Mouse (Mus musculus) bone marrow, adult 2 months (tissue): Measurements from ENCODE around the gene Nipsnap3a. TPM values are rescaled to one million over a fixed set of nuclear protein-coding genes. Genes with fewer than 3 reads are reported as not detected.

Source experiments
- H3K27ac ChIP-seq: fragments of 200-500 bp; 2 replicates; pipeline ENCODE4 v1.5.1; 2012; ENCODE audit warnings: low read depth, mild to moderate bottlenecking, control low read depth, inconsistent platforms, low read length; ENCODE audit not compliant: control insufficient read depth, poor library complexity, insufficient read depth
- H3K4me1 ChIP-seq: fragments of 200-500 bp; 2 replicates; pipeline ENCODE4 v1.6.1; 2011; ENCODE audit warnings: low read length; ENCODE audit not compliant: control insufficient read depth, insufficient read depth
- H3K4me3 ChIP-seq: fragments of 200-500 bp; replicated peaks from 2 replicates; pipeline ENCODE3; 2011; ENCODE audit warnings: mild to moderate bottlenecking, low read depth, low read length, control low read depth; ENCODE audit not compliant: control insufficient read depth
- CTCF ChIP-seq: fragments of 200-500 bp; IDR thresholded peaks from 2 replicates; pipeline ENCODE4 v1.5.1; 2011; ENCODE audit warnings: low read length, control low read depth; ENCODE audit not compliant: control insufficient read depth, insufficient read depth
- POLR2A ChIP-seq: fragments of 200-500 bp; IDR thresholded peaks from 2 replicates; pipeline ENCODE4 v1.6.1; 2011; ENCODE audit warnings: low read depth, mild to moderate bottlenecking, control low read depth, low read length, borderline replicate concordance; ENCODE audit not compliant: control insufficient read depth
- WGBS: fragments of 180-500 bp; shearing (Covaris S2); methylation state at CpG from one replicate; pipeline ENCODE4 v1.1.7; 2018; 5-methylcytosine and 5-hydroxymethylcytosine counted together
- polyA plus RNA-seq: library from polyadenylated mRNA; stranded (reverse); fragments of >200 nt; gene quantifications from 2 replicates; pipeline ENCODE4 v1.2.4, GENCODE M21; 2011; ENCODE audit warnings: low replicate concordance; ENCODE audit not compliant: missing spikeins, insufficient read depth, insufficient read length

Nipsnap3a gene
- polyA plus RNA-seq, 1 experiment: not detected

DNA sequence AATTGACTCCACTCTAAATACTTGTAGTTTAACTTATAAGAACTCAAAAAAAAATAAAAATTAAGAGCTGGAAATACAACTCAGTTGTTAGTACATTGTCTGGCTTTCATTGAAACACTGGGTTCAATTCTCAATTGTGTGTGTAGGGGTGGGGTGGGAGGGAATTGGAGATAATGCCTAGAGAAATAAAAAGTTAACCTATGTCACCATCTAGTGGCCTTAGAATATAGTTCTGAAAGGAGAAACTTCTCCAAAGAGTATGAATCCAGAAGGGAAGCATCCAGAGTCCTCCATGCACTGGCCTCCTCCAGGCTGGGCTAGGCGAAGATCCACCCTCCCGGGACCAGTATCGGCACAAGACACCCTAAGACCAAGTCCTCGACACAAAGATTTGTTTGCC lies 20.1 kb downstream of the Nipsnap3a start:
- Histone ChIP-seq H3K27ac (no peak overlapping the region), H3K4me1 (no peaks in the 10 kb centered on the region), H3K4me3 (no peak overlapping the region)
- 72% methylated on average over 4 of the region's 4 CpGs for WGBS
- TF ChIP-seq POLR2A: no peak
- TF ChIP-seq CTCF: no peak

DNA sequence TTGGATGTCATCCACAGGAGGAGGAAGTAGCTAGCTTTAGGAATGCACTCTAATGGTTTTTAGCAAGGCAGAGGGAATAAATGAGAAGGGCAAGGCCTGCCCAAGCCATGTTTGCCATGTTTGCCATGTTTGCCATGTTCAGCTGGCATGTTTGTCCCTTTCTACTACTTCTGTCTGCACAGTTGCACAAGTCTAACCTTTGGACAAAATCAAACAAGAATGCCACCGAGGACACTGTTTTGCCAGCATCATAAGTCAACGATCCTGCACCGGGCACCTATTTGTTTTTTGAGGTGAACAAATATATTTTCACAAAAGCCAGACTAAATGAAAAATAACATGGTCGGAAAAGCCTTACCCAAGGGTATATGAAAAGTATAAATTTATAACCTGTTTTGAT lies 20.8 kb downstream of the Nipsnap3a start:
- TF ChIP-seq CTCF (no peak), POLR2A (no peak)
- 88% methylated on average over 4 of the region's 4 CpGs for WGBS

DNA sequence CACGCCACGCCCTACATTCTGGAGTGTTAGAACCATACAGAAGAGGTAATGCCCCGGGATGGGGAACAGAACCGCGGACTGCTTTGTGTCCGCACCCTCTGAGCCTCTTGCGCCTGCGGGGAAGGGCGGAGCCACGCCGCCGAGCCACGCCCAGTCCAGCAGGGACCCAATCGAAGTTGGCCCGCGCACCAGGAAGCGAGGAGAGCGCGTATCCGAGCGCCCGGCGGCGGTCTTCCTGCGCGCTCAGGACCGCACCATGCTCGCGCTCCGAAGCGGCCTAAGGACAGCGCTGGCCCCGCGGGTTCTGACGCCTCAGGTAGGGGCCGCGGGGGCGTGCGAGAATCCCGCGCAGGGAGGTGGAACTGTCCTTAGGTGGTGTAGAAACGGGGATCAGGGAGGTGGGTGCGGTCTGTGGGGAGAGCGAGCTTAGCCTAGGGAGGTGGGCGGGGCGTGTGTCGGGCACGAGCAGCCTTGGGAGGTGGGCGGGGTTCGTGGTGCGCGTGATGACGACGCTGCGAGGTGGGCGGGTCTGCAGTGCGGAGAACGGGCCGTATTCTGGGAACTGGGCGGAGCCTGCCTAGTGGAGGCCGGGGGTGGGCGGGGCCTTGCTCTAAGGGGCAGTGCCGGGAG lies 22.8 kb downstream of the Nipsnap3a start, which contains the start of gene Nipsnap3b:
TSS of gene Nipsnap3b (plus strand) at position 149 of the 630 bp plus-strand sequence.
- H3K4me1 ChIP-seq: no peaks in the 10 kb centered on the region
- H3K27ac ChIP-seq: peak within 1 kb of the TSS; percentile 82
- peak within 1 kb of the TSS; percentile 90 for H3K4me3 ChIP-seq
- under 1% methylated on average over 63 of the region's 63 CpGs for WGBS
- TF ChIP-seq CTCF (no peak), POLR2A (peak; percentile 65; the same call in 1 of the 2 replicates)

More for the DNA sequence above, 20.8 kb downstream of the Nipsnap3a start:
- Histone ChIP-seq H3K4me1 (no peaks in the 10 kb centered on the region), H3K27ac (no peak overlapping the region), H3K4me3 (no peak overlapping the region)

DNA sequence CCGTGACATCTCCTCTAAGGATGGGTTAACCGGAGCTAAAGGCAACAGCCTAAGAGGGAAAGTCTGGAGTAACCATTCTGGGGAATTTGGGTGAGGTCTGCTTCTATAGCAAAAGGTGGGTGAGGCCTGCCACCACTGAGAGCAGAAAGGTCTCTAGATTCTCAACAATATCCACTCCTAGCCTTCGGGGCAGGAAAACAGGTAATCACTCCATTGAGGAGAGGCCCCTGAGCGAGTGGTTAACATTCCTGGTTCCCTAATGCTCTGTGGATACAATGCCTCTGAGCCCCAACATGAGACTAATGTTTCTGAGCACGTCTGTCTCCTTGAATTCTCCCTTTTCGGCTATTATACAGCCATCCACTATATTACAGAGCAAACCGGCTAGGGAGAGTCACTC lies 25.3 kb downstream of the Nipsnap3a start:
- TF ChIP-seq POLR2A (no peak), CTCF (no peak)
- H3K27ac ChIP-seq: no peak overlapping the region
- H3K4me3 ChIP-seq: no peak overlapping the region
- no peaks in the 10 kb centered on the region for H3K4me1 ChIP-seq
- 89% methylated on average over 7 of the region's 7 CpGs for WGBS

DNA sequence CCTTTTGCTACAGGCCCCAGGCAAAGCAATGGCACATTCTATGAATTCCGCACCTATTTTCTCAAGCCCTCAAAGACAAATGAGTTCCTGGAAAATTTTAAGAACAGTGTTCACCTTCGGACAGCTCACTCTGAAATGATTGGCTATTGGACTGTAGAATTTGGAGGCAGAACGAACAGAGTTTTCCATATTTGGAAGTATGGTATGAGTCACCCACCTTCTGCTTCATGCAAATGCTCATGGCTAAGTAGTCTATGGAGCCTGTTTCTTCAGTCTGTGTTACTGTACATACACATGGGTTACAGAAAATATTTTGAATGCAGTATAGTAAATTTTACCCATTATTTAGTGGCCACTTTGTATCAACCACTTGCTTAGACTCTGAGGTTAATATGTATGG lies 26.0 kb downstream of the Nipsnap3a start:
- Histone ChIP-seq H3K27ac (no peak overlapping the region), H3K4me1 (no peaks in the 10 kb centered on the region), H3K4me3 (no peak overlapping the region)
- TF ChIP-seq POLR2A (no peak), CTCF (no peak)
- 84% methylated on average over 3 of the region's 3 CpGs for WGBS

DNA sequence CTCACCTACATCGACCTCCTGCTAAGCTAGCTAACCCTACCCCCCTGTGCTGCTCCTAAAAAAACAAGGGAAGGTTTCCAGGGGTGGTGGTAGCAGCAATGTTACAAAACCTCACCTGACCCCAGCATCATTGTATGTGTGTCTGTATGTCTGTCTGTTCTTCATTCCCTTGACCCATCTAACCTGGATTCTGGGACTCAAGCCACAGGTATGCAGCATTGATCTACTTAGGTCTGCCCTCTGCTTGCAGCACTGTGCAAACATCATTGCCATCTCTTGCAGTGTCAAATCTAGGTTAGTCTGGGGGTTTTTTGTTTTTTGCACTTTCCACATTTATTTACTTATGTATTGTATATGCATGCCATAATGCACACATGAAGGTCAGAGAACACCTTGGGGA lies 29.3 kb downstream of the Nipsnap3a start:
- H3K4me3 ChIP-seq: no peak overlapping the region
- WGBS: 79% methylated on average over 1 of the region's 1 CpGs
- no peaks in the 10 kb centered on the region for H3K4me1 ChIP-seq
- no peak overlapping the region for H3K27ac ChIP-seq
- no peak for TF ChIP-seq POLR2A
- TF ChIP-seq CTCF: no peak

DNA sequence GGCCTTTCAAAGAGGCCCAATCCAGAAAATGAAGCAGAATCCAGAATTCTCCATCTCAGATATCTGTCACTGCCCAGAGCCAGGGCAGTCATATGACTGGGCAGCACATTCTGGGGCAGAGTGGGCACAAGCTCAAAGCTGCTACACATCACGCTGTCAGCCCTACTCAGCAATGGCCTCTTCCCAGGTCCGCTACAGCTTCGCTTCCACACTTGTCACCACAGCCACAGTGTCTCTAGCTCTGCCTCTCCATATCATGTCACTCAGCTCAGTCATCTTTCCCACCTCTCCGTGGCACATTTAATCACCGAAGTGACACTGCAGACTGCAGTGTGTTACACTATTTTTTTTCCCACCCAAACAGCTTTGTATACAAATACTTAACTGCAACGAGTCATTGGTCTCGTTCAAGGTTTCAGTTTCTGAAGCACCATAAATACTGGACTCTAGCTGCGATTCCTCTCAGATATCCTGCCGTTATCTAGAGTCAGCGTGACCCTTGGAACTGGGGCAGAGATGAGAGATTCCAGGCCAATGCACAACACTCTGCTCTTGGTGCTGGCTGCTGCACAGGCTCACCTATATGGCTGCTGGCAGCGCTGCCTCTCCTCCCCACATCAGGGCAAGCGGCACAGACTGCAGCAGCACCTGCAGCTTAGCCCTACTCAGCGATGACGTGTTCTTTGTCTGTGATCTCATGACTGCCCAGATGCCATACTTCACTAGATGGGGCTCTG lies 34.3 kb downstream of the Nipsnap3a start:
- no peaks in the 10 kb centered on the region for H3K4me1 ChIP-seq
- TF ChIP-seq CTCF: no peak
- no peak for TF ChIP-seq POLR2A
- no peak overlapping the region for H3K27ac ChIP-seq
- 90% methylated on average over 14 of the region's 14 CpGs for WGBS
- H3K4me3 ChIP-seq: no peak overlapping the region

DNA sequence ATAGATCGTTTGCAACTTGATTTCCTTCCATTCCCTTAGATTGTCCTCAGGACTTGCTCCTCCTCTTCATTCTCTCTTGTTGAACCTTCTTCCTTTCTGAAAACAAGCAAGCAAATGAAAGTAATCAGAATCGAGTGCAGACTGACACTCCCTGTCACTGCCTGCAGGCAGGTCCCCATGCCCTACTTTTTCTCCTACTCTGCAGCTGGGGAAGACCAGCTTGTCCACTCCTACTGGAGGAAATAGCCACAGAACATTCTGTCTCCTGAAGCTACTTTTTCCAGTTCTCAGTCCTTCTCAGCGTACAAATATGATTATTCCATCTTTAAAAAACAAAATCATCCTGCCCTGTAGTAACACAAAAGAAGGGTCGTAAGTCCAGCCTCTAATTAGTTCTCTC lies 35.3 kb downstream of the Nipsnap3a start:
- Histone ChIP-seq H3K27ac (no peak overlapping the region), H3K4me3 (no peak overlapping the region), H3K4me1 (no peaks in the 10 kb centered on the region)
- 84% methylated on average over 4 of the region's 4 CpGs for WGBS
- TF ChIP-seq POLR2A (no peak), CTCF (no peak)
